ENCODE assay signal across 9 mouse cellular contexts in the genomic region with DNA sequence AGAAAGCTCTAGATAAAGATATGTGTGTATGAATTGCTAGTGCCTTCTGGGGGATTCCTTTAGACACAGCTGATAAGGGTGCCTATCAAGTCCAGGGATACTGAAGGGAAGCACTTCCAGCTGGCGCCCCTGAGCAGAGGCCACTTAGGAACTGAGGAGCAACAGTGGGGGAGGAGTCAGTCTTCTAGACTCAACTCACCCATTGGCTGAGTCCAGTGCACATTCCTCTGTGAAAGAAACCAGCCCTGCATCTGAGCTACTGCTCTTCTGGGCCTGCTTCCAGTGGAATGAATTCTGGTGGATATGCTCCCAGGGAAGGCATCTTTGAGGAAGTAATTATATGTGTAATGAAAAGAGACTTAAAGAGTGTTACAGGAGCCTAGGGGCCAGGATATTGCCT.
DNase-seq lines count a peak whose midpoint lies in the region; ATAC-seq lines count a peak whose summit lies in the region.
"Had no signal": no experiment of that assay in that cellular context is flagged by ENCODE, and none has a peak within 500 bp of the region (broad histone marks: within the 10 kb centered on the region; RNA-seq: fewer than 3 reads in every experiment).

No protein-coding gene starts in this region.

- ATAC-seq in heart, embryonic 14.5 days (ENCODE audit: insufficient number of reproducible peaks, insufficient read depth, low FRiP score, low read depth), result peak; percentile 72
- peak; percentile 47; the same call in 1 of the 2 replicates for ATAC-seq in midbrain, embryonic 12.5 days (ENCODE audit: low FRiP score, low read depth)
- ATAC-seq in midbrain, embryonic 11.5 days (ENCODE audit: low FRiP score), result no peak; the same call in 1 of the 2 replicates
- peak; percentile 64; the same call in 1 of the 2 replicates for ATAC-seq in hindbrain, embryonic 14.5 days (ENCODE audit: low FRiP score)

- H3K4me2 ChIP-seq in heart, embryonic 14.5 days (ENCODE audit: low read length), result no peak overlapping the region
- no peak overlapping the region for H3K4me2 ChIP-seq in midbrain, embryonic 12.5 days (replicated peaks)
- H3K4me2 ChIP-seq in midbrain, embryonic 11.5 days, result no peak overlapping the region
- no peak overlapping the region for H3K4me2 ChIP-seq in hindbrain, embryonic 14.5 days (replicated peaks)

- H3K9me3 ChIP-seq in heart, embryonic 14.5 days (ENCODE audit: control insufficient read depth, low read length), result no peaks in the 10 kb centered on the region
- no peaks in the 10 kb centered on the region for H3K9me3 ChIP-seq in midbrain, embryonic 12.5 days
- H3K9me3 ChIP-seq in midbrain, embryonic 11.5 days (ENCODE audit: control insufficient read depth, low read length), result no peaks in the 10 kb centered on the region
- H3K9me3 ChIP-seq in hindbrain, embryonic 14.5 days (ENCODE audit: control insufficient read depth, low read length), result no peaks in the 10 kb centered on the region

- no peak for DNase-seq in heart, adult 18-20 months
- no peak for DNase-seq in midbrain, embryonic 11.5 days (ENCODE audit: low spot score, missing footprints)
- DNase-seq in hindbrain, embryonic 14.5 days (ENCODE audit: low spot score), result no peak
- peak; percentile 17 for DNase-seq in yolk sac, embryonic 10.5 days (ENCODE audit: low spot score)
- no peak for DNase-seq in spleen, postnatal 36 days (ENCODE audit: low spot score in 2 of 2)
- no peak for DNase-seq in gastrocnemius, postnatal 36 days

- H3K36me3 ChIP-seq in heart, embryonic 14.5 days (ENCODE audit: control insufficient read depth, insufficient read depth, low read length), result no peaks in the 10 kb centered on the region
- no peaks in the 10 kb centered on the region for H3K36me3 ChIP-seq in midbrain, embryonic 12.5 days
- no peaks in the 10 kb centered on the region for H3K36me3 ChIP-seq in midbrain, embryonic 11.5 days (ENCODE audit: control insufficient read depth, insufficient read depth, low read length)
- H3K36me3 ChIP-seq in hindbrain, embryonic 14.5 days (replicated peaks; ENCODE audit: control insufficient read depth, insufficient read depth), result no peaks in the 10 kb centered on the region

- peak overlapping the region in 1 of 2 experiments; percentile 4; a peak in 1 of 4 replicates for H3K27ac ChIP-seq in heart, embryonic 14.5 days (replicated peaks in 1 of 2; ENCODE audit: control insufficient read depth in 1 of 2, insufficient read depth in 1 of 2, low read depth in 2 of 2, low read length in 2 of 2)
- no peak overlapping the region for H3K27ac ChIP-seq in midbrain, embryonic 12.5 days (replicated peaks)
- no peak overlapping the region for H3K27ac ChIP-seq in midbrain, embryonic 11.5 days (ENCODE audit: low read depth, low read length)
- no peak overlapping the region for H3K27ac ChIP-seq in hindbrain, embryonic 14.5 days

- no peak overlapping the region for H3K4me3 ChIP-seq in heart, embryonic 14.5 days (ENCODE audit: control insufficient read depth in 1 of 2, insufficient read depth in 1 of 2, low read depth in 1 of 2, low read length in 2 of 2)
- H3K4me3 ChIP-seq in midbrain, embryonic 12.5 days, result no peak overlapping the region
- no peak overlapping the region for H3K4me3 ChIP-seq in midbrain, embryonic 11.5 days (ENCODE audit: low read depth, low read length)
- no peak overlapping the region for H3K4me3 ChIP-seq in hindbrain, embryonic 14.5 days (replicated peaks; ENCODE audit: low read length)

- no peaks in the 10 kb centered on the region for H3K27me3 ChIP-seq in heart, embryonic 14.5 days (ENCODE audit: control insufficient read depth, insufficient read depth, low read length)
- no peaks in the 10 kb centered on the region for H3K27me3 ChIP-seq in midbrain, embryonic 12.5 days
- no peaks in the 10 kb centered on the region for H3K27me3 ChIP-seq in midbrain, embryonic 11.5 days (ENCODE audit: control insufficient read depth, insufficient read depth, low read length)
- no peaks in the 10 kb centered on the region for H3K27me3 ChIP-seq in hindbrain, embryonic 14.5 days (ENCODE audit: control insufficient read depth, insufficient read depth, low read length)
- H3K27me3 ChIP-seq: CH12.LX had no signal

- no peak overlapping the region for H3K9ac ChIP-seq in heart, embryonic 14.5 days (ENCODE audit: low read length)
- H3K9ac ChIP-seq in midbrain, embryonic 12.5 days (replicated peaks), result no peak overlapping the region
- no peak overlapping the region for H3K9ac ChIP-seq in midbrain, embryonic 11.5 days (ENCODE audit: low read length)
- H3K9ac ChIP-seq in hindbrain, embryonic 14.5 days, result no peak overlapping the region

- peaks cover 4 to 8% of the 10 kb centered on the region in 2 experiments for H3K4me1 ChIP-seq in heart, embryonic 14.5 days (ENCODE audit: control insufficient read depth in 2 of 2, insufficient read depth in 2 of 2, low read length in 2 of 2)
- H3K4me1 ChIP-seq in midbrain, embryonic 12.5 days, result no peaks in the 10 kb centered on the region
- H3K4me1 ChIP-seq in midbrain, embryonic 11.5 days (ENCODE audit: control insufficient read depth, insufficient read depth, low read length), result no peaks in the 10 kb centered on the region
- 0 out of 2 replicates have a peak, but pooled peaks cover 3% of the 10 kb centered on the region for H3K4me1 ChIP-seq in hindbrain, embryonic 14.5 days (replicated peaks; ENCODE audit: control insufficient read depth, insufficient read depth, low read length)

- intact Hi-C loops in gastrocnemius, postnatal 36 days (cut with DNase I), result no loop called here

- WGBS in heart, embryonic 14.5 days, result 0% methylated on average over 1 of the region's 1 CpGs
- 25% methylated on average over 1 of the region's 1 CpGs for WGBS in midbrain, embryonic 12.5 days
- WGBS in midbrain, embryonic 11.5 days, result 60% methylated on average over 1 of the region's 1 CpGs
- 19% methylated on average over 1 of the region's 1 CpGs for WGBS in hindbrain, embryonic 14.5 days
